Mouse (Mus musculus): ENCODE measurements around the gene 4930522L14Rik.
A peak's percentile ranks its signal among the peaks of the same experiment; 100 is the strongest.
"Not testable (repeated sequence)": the region's sequence is repeated elsewhere in the genome, so short reads cannot be mapped to it uniquely, and the experiment has no call there.

The 4930522L14Rik gene

GRCm38 (mm10) chr5:109751391-109752071 lies at the start of gene 4930522L14Rik:
Gene 4930522L14Rik, minus strand, starts transcription at chr5:109751886.
- DNase-seq = peak; percentile 66

- DNase-seq = not testable (repeated sequence)
Measured at GRCm38 (mm10) chr5:109801466-109801865, 49.8 kb upstream of the 4930522L14Rik start.

GRCm38 (mm10) chr5:109799948-109800347 lies 48.3 kb upstream of the 4930522L14Rik start:
- not testable (repeated sequence) for DNase-seq

GRCm38 (mm10) chr5:109797017-109797416 lies 45.3 kb upstream of the 4930522L14Rik start:
- not testable (repeated sequence) for DNase-seq

GRCm38 (mm10) chr5:109795967-109796652 lies 44.4 kb upstream of the 4930522L14Rik start:
- DNase-seq = peak; percentile 42

- not testable (repeated sequence) for DNase-seq
Measured at GRCm38 (mm10) chr5:109752073-109752780, 541 bp upstream of the 4930522L14Rik start.

GRCm38 (mm10) chr5:109745081-109745480 lies 6.6 kb downstream of the 4930522L14Rik start:
- DNase-seq = not testable (repeated sequence)

- not testable (repeated sequence) for DNase-seq
Measured at GRCm38 (mm10) chr5:109717341-109717740, 34.3 kb downstream of the 4930522L14Rik start.

GRCm38 (mm10) chr5:109691205-109691965 lies 60.3 kb downstream of the 4930522L14Rik start:
- DNase-seq = not testable (repeated sequence)

GRCm38 (mm10) chr5:109690537-109691201 lies 61.0 kb downstream of the 4930522L14Rik start, which contains the start of gene 5430403G16Rik:
Gene 5430403G16Rik, minus strand, starts transcription at chr5:109691041.
- peak; percentile 74 for DNase-seq
